Mouse (Mus musculus): Measurements from ENCODE around the gene Tsga10ip. TPM values are rescaled to one million over a fixed set of nuclear protein-coding genes. Genes with fewer than 3 reads are reported as not detected.

Tsga10ip gene
- not detected for total RNA-seq (2022)

DNA sequence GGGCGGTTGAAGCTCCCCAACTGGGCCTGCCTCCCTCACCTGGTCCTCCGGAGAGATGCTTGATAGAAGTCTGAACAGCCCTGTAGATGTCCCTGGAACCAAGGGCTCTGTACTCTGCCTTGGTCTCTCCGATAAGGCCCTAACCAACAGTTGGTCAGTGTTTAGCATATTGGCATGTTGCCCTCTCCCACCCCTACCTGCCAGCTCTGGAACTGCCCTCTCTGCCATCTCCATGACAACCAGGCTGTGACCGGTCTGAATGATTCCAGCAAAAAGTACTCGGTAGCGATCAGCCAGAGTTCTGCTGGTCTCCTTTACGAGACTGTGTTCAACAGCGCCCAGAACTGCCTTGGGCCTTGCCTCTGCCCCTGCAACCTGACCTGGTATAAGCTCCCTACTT is at the start of gene Tsga10ip:
Gene Tsga10ip, minus strand, starts transcription at position 234 of the 400 bp plus-strand sequence.
- DNase-seq (ENCODE audit: low spot score in 2 of 2) = no peak

GRCm38 (mm10) chr19:5451766-5452165 is 49.4 kb upstream of the Tsga10ip start:
- no peak for DNase-seq (ENCODE audit: low spot score in 2 of 2)

GRCm38 (mm10) chr19:5449673-5450072 is 47.3 kb upstream of the Tsga10ip start:
- no peak for DNase-seq (ENCODE audit: low spot score in 2 of 2)

GRCm38 (mm10) chr19:5448354-5449150 is 46.2 kb upstream of the Tsga10ip start:
- DNase-seq (ENCODE audit: low spot score in 2 of 2) = no peak

DNA sequence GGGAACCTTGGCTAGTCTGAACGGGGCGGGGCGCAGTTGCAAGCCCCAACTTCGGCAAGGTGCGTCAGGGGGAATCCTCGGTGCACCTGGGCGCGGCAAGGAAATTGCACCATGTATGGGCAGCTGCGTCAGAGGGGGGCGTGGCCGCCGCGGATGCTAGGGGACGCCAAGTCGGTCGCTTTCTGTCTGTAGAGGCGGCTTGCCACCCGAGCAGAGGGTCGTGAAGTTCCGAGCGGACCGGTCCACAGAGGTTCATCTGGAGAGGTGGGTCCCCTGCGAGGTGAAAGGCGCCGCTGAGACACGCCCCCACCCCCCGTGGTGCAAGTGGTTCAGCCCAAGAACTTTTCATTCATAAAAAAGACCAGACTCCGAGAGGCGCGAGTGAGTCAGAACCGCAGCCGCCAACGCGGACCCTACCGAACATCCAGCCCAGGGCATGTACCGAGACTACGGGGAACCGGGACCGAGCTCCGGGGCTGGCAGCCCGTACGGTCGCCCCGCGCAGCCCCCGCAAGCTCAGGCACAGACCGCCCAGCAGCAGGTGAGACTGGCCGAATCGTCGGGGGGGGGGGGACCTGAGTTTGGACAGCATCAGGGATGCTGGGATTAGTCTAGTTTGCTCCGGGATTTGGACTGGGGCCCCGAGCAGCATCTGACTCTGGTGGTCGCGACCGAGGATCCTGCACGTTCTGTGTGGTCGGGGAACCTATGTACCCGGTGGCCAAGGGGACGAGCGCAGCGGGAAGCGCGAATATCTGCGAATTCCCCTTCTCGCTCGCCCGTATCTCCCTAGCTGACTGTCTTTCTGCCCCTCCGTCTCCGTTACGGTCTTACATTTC is 45.4 kb upstream of the Tsga10ip start, which contains the start of gene Fosl1:
Gene Fosl1, plus strand, starts transcription at position 33 of the 839 bp plus-strand sequence.
- DNase-seq (ENCODE audit: low spot score in 2 of 2) = peak in 1 of 2 experiments; percentile 67

GRCm38 (mm10) chr19:5445747-5446146 is 43.4 kb upstream of the Tsga10ip start:
- no peak for DNase-seq (ENCODE audit: low spot score in 2 of 2)

- DNase-seq (ENCODE audit: low spot score in 2 of 2) = no peak
Observed at GRCm38 (mm10) chr19:5444954-5445353, 42.6 kb upstream of the Tsga10ip start.

DNA sequence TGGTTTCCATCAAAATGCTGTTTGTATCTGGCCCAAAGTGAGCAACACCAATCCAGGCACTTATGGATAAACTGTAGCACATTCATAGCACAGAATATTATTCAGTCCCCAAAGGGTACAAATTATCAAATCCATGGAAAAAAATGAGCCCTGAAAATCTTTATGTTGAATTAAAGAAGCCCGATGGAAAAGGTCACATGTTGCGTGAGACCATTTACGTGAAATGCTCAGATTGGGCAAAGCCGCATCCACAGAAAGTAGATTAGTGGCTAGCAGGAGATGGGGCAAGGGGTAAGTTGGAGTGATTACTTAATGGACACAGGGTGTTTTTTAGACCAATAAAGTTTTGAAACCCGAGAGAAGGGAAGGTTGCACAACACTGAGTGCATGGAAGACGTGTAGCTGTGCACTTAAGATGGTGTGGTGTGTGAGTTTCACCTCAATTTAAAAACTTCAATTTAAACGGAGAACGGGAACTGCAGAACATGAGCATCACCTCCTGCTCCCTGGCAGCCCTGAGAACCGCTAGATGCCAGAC is 42.1 kb upstream of the Tsga10ip start:
- no peak for DNase-seq (ENCODE audit: low spot score in 2 of 2)

- DNase-seq (ENCODE audit: low spot score in 2 of 2) = no peak
Observed at GRCm38 (mm10) chr19:5433951-5434350, 31.6 kb upstream of the Tsga10ip start.

DNA sequence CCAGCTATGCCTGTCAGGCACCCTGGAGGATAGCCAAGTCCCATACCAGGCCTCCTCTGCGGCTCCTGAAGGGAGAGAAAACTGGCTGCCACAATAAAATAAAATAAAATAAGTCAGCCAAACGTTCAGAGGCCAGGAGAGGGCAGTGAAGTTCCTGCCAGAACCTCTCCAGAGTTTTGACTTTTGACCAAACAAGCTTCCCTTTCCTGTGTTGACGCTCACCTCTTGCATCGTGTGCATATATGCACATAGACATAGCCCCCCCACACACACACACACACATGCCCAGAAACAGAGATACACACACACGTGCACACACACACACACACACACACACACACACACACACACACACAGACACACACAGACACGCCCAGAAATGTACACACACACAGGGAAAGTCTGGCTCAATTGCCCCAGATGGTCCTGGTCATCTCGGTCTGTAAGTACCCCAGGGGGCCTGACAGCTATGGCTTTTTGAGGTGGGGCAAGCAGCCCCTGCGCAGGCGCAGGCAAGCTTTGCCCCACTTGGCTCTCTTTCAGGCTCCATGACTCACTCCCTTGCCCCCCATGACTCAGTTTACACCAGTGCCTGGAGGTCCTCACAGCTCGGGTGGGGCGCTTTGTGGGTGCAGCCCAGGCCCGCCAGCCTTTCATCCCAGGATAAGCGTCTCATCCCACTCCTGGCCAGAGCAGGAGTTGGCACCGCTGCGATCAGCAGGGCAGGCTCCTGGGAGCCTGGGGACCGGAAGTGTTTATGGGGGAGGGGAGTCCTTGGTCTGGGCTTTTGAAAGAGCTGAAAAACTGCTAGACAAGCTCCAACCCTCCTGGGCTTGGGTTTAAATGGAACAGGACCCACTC is 30.9 kb upstream of the Tsga10ip start:
- no peak for DNase-seq (ENCODE audit: low spot score in 2 of 2)

- DNase-seq (ENCODE audit: low spot score in 2 of 2) = no peak
Observed at GRCm38 (mm10) chr19:5431911-5432464, 29.7 kb upstream of the Tsga10ip start.

DNA sequence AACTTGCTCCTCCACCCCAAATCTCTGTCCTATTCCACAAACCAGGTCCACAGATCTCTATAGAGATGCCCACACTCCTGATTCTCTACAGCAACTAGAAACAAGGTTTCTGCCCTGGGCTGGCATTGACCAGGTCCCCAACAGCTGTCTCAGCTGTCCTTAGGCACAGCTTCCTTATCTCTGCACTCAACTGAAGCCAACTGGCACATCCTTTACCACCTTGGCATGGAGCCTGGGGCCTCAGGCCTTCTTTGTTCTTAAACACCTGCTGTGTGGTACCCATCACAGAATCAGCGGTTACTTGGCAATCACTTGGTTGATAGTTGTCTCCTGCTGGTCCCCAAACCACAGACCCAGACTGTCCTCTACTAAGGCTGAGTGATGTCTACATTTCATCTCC is 28.1 kb upstream of the Tsga10ip start:
- no peak for DNase-seq (ENCODE audit: low spot score in 2 of 2)

GRCm38 (mm10) chr19:5429806-5430205 is 27.5 kb upstream of the Tsga10ip start:
- DNase-seq (ENCODE audit: low spot score in 2 of 2) = no peak

DNA sequence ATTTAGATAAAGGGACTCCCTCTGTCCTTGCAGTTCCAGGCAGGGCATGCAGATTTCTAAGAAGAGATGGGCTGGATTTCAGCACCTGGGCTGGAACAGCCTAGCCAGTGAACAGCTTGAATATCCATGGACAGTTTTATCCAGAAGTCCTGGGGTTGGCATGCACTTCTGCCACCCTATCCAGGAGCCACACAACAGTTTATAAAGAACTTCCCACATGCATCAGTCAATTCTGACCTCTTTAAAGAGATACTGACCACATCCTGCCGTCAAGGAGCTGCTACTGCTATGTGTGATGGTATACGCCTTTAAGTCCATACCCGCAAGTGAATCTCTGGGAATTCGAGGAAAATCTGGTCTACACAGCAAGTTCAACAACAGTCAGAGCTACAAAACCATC is 26.9 kb upstream of the Tsga10ip start:
- DNase-seq (ENCODE audit: low spot score in 2 of 2) = no peak

- no peak for DNase-seq (ENCODE audit: low spot score in 2 of 2)
Observed at GRCm38 (mm10) chr19:5428083-5428482, 25.8 kb upstream of the Tsga10ip start.

GRCm38 (mm10) chr19:5426640-5427290 is 24.4 kb upstream of the Tsga10ip start:
- no peak for DNase-seq (ENCODE audit: low spot score in 2 of 2)

DNA sequence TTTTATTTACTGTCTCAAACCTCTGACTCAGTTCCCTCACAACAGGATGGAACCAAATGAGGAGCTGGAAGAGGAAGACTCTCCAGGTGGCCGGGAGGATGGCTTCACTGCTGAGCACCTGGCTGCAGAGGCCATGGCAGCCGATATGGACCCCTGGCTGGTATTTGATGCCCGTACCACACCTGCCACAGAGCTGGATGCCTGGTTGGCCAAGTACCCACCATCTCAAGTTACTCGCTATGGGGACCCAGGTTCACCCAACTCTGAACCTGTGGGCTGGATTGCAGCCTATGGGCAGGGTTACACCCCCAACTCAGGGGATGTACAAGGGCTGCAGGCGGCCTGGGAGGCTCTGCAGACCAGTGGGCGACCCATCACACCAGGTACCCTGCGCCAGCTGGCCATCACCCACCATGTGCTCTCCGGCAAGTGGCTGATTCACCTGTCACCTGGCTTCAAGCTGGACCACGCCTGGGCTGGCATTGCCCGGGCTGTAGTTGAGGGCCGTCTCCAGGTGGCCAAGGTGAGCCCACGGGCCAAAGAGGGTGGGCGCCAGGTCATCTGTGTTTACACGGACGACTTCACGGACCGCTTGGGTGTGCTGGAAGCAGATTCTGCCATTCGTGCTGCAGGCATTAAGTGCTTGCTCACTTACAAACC is 23.7 kb upstream of the Tsga10ip start:
- no peak for DNase-seq (ENCODE audit: low spot score in 2 of 2)

DNA sequence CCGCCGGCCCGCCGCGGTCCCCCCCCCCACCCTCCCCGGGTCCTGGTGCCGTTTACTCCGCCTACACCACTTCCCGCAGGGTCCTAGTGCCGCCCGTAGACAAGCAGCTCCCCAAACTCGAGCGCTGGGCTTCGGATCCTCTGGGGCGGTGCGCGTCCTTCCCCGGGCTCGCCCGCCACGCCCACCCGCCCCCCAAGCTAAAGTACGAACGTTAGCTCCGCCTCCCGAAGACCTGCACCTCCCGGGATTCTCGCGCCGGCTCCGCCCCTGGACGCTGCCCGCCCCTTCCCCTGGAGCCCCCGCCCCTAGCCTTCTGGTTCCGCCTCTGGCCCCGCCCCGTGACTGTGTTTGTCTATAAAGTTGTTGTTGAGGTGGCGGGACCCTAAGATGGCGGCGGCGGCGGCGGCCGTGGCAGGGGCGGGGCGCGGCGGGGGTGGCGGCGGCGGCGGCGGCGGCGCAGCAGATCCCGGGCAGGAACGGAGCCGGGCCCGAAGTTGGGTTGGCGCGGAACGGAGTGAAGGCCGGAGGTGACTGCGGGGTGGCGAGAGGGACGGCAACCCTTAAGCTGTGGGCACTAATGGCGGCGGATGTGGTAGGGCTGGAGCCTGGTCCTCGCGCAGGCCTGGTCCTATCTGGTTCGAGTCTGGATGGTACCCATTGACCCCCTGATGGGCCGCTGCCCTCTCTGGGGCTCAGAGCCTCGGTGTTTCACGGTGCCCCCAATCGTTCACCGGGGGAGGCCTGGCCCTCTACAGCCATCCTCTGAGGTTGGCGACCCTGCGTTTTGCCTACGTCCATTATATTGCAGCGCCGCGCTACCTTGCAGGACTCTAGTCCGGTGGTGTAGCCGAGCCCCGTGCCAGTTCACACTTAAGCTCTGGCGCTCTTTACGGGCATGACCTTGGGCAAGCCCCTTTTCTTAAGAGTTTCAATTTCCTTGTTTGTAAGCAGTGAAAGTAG is 22.7 kb upstream of the Tsga10ip start, which contains the start of the genes Drap1 and AI837181:
Gene Drap1, minus strand, starts transcription at position 198 of the 960 bp plus-strand sequence.
Gene AI837181, plus strand, starts transcription at position 363 of the 960 bp plus-strand sequence.
- peak; percentile 76 to 93 for DNase-seq (ENCODE audit: low spot score in 2 of 2)
